Mouse (Mus musculus) cortical plate, adult 2 months (tissue): ENCODE measurements around the gene Tmem38b. TPM values are rescaled to one million over a fixed set of nuclear protein-coding genes. Genes with fewer than 3 reads are reported as not detected.

Source experiments
- H3K27ac ChIP-seq: fragments of 200-500 bp; 2 replicates; pipeline ENCODE4 v1.5.1; 2012; ENCODE audit warnings: low read length, control low read depth, inconsistent platforms; ENCODE audit not compliant: insufficient read depth
- H3K4me1 ChIP-seq: fragments of 200-500 bp; 2 replicates; pipeline ENCODE4 v1.6.1; 2011; ENCODE audit warnings: low read length; ENCODE audit not compliant: control insufficient read depth, insufficient read depth
- H3K4me3 ChIP-seq: fragments of 200-500 bp; 2 replicates; pipeline ENCODE4 v1.5.1; 2011; ENCODE audit warnings: mild to moderate bottlenecking, low read length, control low read depth; ENCODE audit not compliant: insufficient read depth
- CTCF ChIP-seq: fragments of 200-500 bp; IDR thresholded peaks from 2 replicates; pipeline ENCODE4 v1.5.1; 2011; ENCODE audit warnings: mild to moderate bottlenecking, control low read depth, low read length; ENCODE audit not compliant: insufficient read depth; ENCODE audit errors: extremely low read depth
- POLR2A ChIP-seq: fragments of 200-500 bp; IDR thresholded peaks from 2 replicates; pipeline ENCODE4 v1.6.1; 2011; ENCODE audit warnings: mild to moderate bottlenecking, low read length, control low read depth; ENCODE audit not compliant: insufficient read depth; ENCODE audit errors: extremely low read depth
- polyA plus RNA-seq: library from polyadenylated mRNA; depleted of rRNA; stranded (reverse); fragments of >200 nt; gene quantifications from 2 replicates; pipeline ENCODE4 v1.2.3, GENCODE M21; 2012

Gene Tmem38b
- polyA plus RNA-seq, 1 experiment, result 7.3 TPM

DNA sequence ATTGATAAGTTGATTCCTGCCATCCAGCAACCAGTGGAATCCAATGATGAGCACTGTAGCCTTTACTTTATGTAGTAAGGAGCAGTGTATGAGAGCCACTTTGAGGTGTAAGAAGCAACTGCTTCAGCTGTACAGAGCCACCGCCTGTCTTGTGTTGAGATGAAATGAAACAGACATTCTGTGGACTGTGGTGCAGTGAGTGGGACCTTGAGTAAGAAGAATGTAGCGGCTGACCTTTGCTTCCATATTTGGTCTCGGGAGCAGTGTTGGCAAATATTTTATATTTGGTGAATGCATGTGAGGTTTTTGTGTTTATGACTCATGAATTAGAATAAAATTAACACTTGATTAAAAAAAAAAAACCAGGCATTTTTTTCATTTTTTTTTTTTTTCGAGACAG is 21.7 kb downstream of the Tmem38b start:
- no peak overlapping the region for H3K27ac ChIP-seq
- no peak for TF ChIP-seq CTCF
- TF ChIP-seq POLR2A, result no peak
- H3K4me3 ChIP-seq, result no peak overlapping the region

DNA sequence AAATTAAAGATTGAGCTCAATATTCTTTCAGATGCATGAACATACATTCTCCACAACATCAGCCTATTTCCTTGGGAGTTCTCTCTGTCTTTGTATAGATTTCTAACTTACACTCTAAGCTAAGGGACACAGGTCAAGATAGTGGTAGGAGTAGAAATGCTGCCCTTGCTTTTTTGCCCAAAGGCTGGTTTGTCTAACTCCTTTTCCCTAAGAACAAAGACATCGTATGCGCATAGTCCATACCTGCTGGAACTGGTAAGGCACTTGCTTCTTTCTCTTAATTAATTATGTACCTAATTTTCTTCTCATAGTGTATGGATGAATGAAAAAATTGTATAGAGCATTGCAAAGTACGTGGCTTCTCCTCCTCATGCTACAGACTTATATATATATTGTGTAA is 22.5 kb downstream of the Tmem38b start:
- Histone ChIP-seq H3K4me3 (no peak overlapping the region), H3K4me1 (peaks cover 3% of the 10 kb centered on the region; the same call in 1 of the 2 replicates), H3K27ac (no peak overlapping the region)
- no peak for TF ChIP-seq POLR2A
- no peak for TF ChIP-seq CTCF

More for the DNA sequence above, 21.7 kb downstream of the Tmem38b start:
- peaks cover 3% of the 10 kb centered on the region; the same call in 1 of the 2 replicates for H3K4me1 ChIP-seq

DNA sequence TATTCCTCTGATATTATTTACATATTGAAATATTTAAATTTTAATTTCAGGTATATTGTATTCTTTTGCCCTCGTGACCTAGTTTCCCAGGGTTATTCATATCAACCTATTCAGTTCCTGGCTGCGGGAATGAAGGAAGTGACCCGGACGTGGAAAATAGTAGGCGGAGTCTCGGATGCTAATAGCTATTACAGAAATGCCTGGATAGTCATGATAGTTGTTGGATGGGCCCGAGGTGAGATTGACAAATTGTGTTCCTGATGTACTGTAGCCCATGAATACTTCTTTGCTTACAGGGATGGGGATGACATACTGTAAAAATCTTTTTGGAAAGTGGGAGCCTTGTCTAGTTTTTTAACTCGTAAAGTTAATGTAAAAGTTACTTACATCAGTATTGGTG is 23.0 kb downstream of the Tmem38b start:
- no peak for TF ChIP-seq POLR2A
- no peak for TF ChIP-seq CTCF
- Histone ChIP-seq H3K4me3 (no peak overlapping the region), H3K27ac (no peak overlapping the region), H3K4me1 (peaks cover 3% of the 10 kb centered on the region; the same call in 1 of the 2 replicates)

DNA sequence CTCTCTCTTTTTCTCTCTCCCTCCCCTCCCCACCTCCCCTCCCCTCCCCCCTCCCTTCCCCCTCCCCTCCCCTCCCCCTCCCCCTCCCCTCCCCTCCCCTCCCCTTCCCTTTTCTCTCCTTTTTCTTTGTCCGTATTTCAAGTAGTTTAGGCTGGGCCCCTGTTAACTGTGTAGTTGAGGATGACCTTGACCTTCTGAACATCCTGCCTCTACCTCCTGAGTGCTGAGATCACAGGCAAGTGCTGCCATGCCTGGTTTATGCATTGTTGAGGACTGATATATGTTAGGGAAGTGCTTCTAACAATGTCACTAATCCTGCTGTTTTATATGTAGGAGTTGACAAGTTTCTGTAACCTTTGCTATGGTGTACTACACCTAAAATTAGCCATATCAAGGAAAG is 24.0 kb downstream of the Tmem38b start:
- H3K27ac ChIP-seq, result no peak overlapping the region
- TF ChIP-seq POLR2A (no peak), CTCF (no peak)
- H3K4me3 ChIP-seq, result no peak overlapping the region
- no peaks in the 10 kb centered on the region for H3K4me1 ChIP-seq

DNA sequence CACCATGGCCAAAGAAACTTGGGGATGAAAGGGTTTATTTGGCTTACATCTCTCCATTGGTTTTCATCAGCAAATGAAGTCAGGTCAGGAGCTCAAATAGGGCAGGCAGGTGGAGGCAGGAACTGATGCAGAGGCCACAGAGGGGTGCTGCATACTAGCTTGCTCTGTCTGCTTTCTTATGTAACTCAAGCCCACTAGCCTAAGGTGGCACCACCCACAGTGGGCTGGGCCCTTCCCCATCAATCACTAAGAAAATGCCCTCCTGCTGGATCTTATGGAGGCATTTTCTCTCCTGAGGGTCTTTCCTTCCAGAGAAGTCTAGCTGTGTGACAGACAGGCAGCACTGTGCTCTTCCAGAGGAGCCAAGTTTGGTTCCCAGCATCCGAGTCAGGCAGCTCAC is 27.5 kb downstream of the Tmem38b start:
- TF ChIP-seq POLR2A (no peak), CTCF (no peak)
- H3K27ac ChIP-seq, result no peak overlapping the region
- H3K4me3 ChIP-seq, result no peak overlapping the region
- H3K4me1 ChIP-seq, result no peaks in the 10 kb centered on the region

DNA sequence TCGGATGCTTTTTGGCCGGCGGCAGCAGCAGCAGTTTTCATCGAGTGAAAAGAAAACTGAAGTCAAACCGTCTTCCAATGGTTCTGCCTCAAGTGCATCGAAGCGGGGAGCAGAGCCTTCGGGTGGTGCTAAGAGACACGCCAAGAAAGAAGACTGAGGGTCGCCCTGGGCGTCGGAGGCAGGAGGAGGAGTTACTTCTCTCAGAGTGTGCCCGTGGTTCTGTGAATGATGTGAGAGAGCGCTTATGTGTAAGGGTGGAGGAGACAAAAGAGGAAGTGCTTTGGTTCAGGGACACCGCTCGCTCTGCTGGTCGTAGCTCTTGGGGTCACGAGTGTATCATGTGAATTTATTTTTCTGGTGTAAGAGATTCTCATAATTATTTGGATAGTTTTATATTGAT is 34.1 kb downstream of the Tmem38b start:
- Histone ChIP-seq H3K4me1 (no peaks in the 10 kb centered on the region), H3K27ac (no peak overlapping the region), H3K4me3 (no peak overlapping the region)
- TF ChIP-seq CTCF (no peak), POLR2A (no peak)

DNA sequence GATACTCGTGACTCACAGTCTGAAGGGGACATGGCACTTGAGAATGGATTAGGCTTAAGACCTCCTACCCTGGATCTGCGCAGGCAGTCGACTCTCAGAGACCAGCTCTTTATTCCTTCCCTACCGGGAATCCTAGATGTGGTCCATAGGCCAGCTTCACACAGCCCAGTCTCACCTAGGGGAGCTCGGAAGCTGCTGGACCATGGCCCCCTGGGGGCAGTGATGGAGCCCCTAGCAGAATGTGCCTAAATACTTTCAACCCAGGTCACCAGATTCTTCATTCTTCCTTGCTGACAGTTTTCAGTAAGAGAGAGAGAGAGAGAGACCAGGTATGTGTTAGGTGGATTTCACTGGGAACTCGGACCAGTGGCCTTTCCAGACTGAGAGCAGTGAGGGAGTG is 36.3 kb downstream of the Tmem38b start:
- no peak overlapping the region for H3K4me3 ChIP-seq
- no peak overlapping the region for H3K27ac ChIP-seq
- no peak for TF ChIP-seq CTCF
- no peak for TF ChIP-seq POLR2A
- no peaks in the 10 kb centered on the region for H3K4me1 ChIP-seq

DNA sequence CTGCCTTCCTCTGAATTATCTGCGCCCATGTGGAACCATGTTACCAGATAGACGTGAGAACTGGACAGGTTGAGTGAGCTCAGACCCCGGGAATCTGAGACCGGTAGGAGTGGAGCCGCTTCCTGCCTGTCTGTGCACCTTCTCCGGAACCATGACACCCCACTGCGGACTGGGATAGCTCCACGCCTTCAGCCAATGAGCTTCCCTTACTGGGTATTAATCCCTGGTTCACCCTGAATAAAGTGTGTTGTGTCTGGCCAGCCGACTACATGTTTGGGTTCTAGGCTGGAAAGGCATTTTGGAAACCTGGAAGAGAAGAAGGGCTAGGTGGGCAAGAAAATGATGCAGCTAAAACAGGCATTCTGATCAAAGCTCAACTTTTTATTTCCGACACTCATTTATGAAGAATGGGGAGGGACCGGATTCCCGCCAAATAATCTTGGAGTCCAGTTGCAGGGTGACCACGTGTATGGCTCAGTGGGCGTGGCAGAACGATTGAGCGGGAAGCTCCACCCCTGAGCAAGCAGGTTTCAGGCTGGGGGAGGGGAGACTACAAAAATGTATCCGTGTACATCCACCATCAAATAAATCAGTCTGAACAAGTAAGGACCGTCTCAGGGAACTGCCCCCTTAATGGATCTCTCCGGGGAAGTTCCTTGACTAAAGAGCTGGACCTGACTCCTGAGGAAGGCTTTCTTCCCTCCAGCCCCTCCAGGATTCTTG is 38.4 kb downstream of the Tmem38b start:
- no peak overlapping the region for H3K27ac ChIP-seq
- TF ChIP-seq CTCF (no peak), POLR2A (no peak)

DNA sequence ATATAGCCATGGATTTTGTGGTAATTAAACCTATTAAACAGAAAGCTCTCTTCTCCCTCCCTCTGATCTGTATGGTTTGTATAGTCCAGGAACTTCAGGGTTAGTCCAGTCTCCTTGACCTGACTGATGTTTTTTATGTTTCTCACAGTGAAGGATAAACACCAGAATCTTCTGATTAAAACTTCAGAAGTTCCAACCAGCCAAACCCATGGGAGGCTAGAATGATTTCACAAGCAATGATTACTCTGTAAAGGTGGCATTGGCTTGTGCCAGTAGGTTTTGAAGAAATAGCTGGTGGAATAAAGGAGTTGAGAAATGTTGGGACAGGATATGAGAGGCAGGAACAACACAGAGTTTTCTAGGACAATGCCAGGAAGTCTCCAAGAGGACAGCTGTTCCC is 40.6 kb downstream of the Tmem38b start:
- TF ChIP-seq CTCF (no peak), POLR2A (no peak)
- Histone ChIP-seq H3K27ac (no peak overlapping the region), H3K4me3 (no peak overlapping the region), H3K4me1 (no peaks in the 10 kb centered on the region)

More for the DNA sequence above, 38.4 kb downstream of the Tmem38b start:
- Histone ChIP-seq H3K4me3 (no peak overlapping the region), H3K4me1 (no peaks in the 10 kb centered on the region)
